Mouse (Mus musculus): Measurements from ENCODE around the gene Gm13199.

DNA sequence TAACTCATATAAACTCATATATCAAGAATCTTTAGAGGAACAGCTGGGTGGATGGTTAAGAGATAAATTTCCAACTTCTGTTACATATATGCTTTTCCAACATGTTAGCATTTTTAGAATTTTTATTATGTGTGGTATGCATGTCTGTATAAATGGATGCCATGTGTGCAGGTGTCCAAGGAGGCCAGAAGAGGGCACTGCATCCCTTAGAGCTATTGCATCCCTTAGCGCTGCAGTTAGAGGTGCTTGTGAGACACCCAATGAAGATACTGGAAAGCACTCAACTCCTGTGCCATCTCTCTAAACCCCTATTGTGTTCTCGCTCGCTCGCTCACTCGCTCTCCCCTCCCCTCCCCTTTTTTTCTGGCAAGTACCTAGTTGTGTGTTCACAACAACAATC, 37.4 kb upstream of the Gm13199 start:
- peak; percentile 53; the same call in 1 of the 2 replicates for TF ChIP-seq CTCF (IDR thresholded peaks at IDR 0.05; ENCODE audit: low read depth, low read length)
- TF ChIP-seq POLR2A (IDR thresholded peaks at IDR 0.05; ENCODE audit: extremely low read depth, insufficient read depth, low read length) = no peak

Data from liver, adult 2 months (tissue).